Mouse (Mus musculus): ENCODE measurements around the gene Zzef1. TPM values are rescaled to one million over a fixed set of nuclear protein-coding genes. Genes with fewer than 3 reads are reported as not detected.
A peak's percentile ranks its signal among the peaks of the same experiment; 100 is the strongest.

The Zzef1 gene
- polyA plus RNA-seq, 1 experiment, result 17.9 TPM

DNA sequence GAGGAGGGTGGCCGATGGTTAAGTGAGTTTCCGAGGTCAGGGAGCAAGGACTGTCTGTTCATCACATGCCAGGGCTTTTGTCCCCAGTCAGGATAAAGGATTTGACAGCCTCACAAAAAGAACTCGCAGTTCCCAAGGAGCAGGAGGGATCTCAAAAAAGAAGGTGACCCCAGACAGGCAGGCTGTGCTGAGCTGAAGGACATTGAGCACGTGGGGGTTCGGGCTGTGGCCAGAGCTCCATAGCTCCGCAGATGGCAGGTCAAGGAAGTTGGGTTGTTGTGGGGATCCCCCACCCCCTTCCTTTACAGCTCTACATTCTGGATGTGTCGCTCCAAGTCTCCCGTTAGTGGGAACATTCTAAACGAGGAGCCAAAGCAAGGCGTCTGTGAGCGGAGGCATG lies 151.8 kb downstream of the Zzef1 start:
- no peak overlapping the region for H3K4me3 ChIP-seq (replicated peaks; ENCODE audit: control insufficient read depth, low read depth, low read length)
- 84% methylated on average over 11 of the region's 11 CpGs for WGBS
- TF ChIP-seq CTCF (IDR thresholded peaks at IDR 0.05; ENCODE audit: control insufficient read depth, insufficient read depth, low read length) (no peak), POLR2A (IDR thresholded peaks at IDR 0.05; ENCODE audit: borderline replicate concordance, control insufficient read depth, low read depth, low read length) (no peak)
- H3K4me1 ChIP-seq (ENCODE audit: control insufficient read depth, insufficient read depth, low read length), result peaks cover 10% of the 10 kb centered on the region
- H3K27ac ChIP-seq (ENCODE audit: control insufficient read depth, insufficient read depth, low read depth, low read length, poor library complexity), result no peak overlapping the region

- no peak for TF ChIP-seq POLR2A (IDR thresholded peaks at IDR 0.05; ENCODE audit: borderline replicate concordance, control insufficient read depth, low read depth, low read length)
- no peak for TF ChIP-seq CTCF (IDR thresholded peaks at IDR 0.05; ENCODE audit: control insufficient read depth, insufficient read depth, low read length)
- no peak overlapping the region for H3K4me3 ChIP-seq (replicated peaks; ENCODE audit: control insufficient read depth, low read depth, low read length)
- H3K4me1 ChIP-seq (ENCODE audit: control insufficient read depth, insufficient read depth, low read length), result peaks cover 10% of the 10 kb centered on the region
These were observed 152.2 kb downstream of the Zzef1 start for GRCm38 (mm10) chr11:72948254-72948653.

GRCm38 (mm10) chr11:72951137-72952000 lies 155.3 kb downstream of the Zzef1 start:
- Histone ChIP-seq H3K4me1 (ENCODE audit: control insufficient read depth, insufficient read depth, low read length) (peaks cover 21% of the 10 kb centered on the region), H3K27ac (ENCODE audit: control insufficient read depth, insufficient read depth, low read depth, low read length, poor library complexity) (no peak overlapping the region), H3K4me3 (replicated peaks; ENCODE audit: control insufficient read depth, low read depth, low read length) (no peak overlapping the region)
- no peak for TF ChIP-seq CTCF (IDR thresholded peaks at IDR 0.05; ENCODE audit: control insufficient read depth, insufficient read depth, low read length)
- no peak for TF ChIP-seq POLR2A (IDR thresholded peaks at IDR 0.05; ENCODE audit: borderline replicate concordance, control insufficient read depth, low read depth, low read length)
- WGBS, result 40% methylated on average over 22 of the region's 22 CpGs

More at GRCm38 (mm10) chr11:72948254-72948653, 152.2 kb downstream of the Zzef1 start:
- H3K27ac ChIP-seq (ENCODE audit: control insufficient read depth, insufficient read depth, low read depth, low read length, poor library complexity), result no peak overlapping the region
- 61% methylated on average over 7 of the region's 7 CpGs for WGBS

DNA sequence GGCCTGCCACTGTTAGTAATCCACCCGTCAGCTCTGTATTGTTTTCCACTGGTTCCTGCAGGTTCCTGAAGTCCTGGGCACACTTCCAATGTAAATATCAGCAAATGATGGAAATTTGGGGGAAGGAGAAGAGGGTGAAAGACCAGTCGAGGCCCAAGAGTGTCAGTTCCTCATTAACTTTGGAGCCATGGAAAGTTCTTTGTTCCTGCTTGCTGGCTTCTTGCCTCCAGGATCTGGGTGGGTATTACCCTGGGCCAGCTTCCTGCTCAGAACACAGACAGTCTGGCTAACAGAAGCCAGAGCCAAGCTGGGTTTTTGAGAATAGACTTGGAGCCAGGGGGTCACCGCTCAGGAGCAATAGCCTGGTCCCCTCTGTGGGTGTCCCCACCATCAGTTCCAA lies 156.2 kb downstream of the Zzef1 start:
- Histone ChIP-seq H3K27ac (ENCODE audit: control insufficient read depth, insufficient read depth, low read depth, low read length, poor library complexity) (no peak overlapping the region), H3K4me3 (replicated peaks; ENCODE audit: control insufficient read depth, low read depth, low read length) (no peak overlapping the region), H3K4me1 (ENCODE audit: control insufficient read depth, insufficient read depth, low read length) (peaks cover 20% of the 10 kb centered on the region)
- WGBS, result 57% methylated on average over 3 of the region's 3 CpGs
- TF ChIP-seq POLR2A (IDR thresholded peaks at IDR 0.05; ENCODE audit: borderline replicate concordance, control insufficient read depth, low read depth, low read length), result no peak
- TF ChIP-seq CTCF (IDR thresholded peaks at IDR 0.05; ENCODE audit: control insufficient read depth, insufficient read depth, low read length), result no peak

GRCm38 (mm10) chr11:72952697-72953096 lies 156.7 kb downstream of the Zzef1 start:
- no peak overlapping the region for H3K27ac ChIP-seq (ENCODE audit: control insufficient read depth, insufficient read depth, low read depth, low read length, poor library complexity)
- H3K4me3 ChIP-seq (replicated peaks; ENCODE audit: control insufficient read depth, low read depth, low read length), result no peak overlapping the region
- TF ChIP-seq CTCF (IDR thresholded peaks at IDR 0.05; ENCODE audit: control insufficient read depth, insufficient read depth, low read length), result no peak
- no peak for TF ChIP-seq POLR2A (IDR thresholded peaks at IDR 0.05; ENCODE audit: borderline replicate concordance, control insufficient read depth, low read depth, low read length)
- 79% methylated on average over 6 of the region's 6 CpGs for WGBS
- H3K4me1 ChIP-seq (ENCODE audit: control insufficient read depth, insufficient read depth, low read length), result peaks cover 24% of the 10 kb centered on the region

DNA sequence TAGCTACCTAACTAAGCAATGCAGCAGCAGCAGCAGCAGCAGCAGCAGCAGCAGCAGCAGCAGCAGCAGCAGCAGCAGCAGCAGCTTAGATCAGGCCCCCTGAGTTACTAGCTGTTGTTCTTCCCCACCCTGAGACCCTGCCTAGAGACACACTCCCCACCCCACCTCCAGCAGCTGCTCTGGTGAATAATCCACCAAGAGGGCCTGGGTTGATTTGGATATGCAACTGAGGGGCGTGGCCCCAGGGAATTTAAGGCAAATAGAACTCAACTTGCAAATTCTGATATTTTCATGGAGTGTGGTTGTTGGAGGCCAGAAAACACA lies 157.1 kb downstream of the Zzef1 start:
- Histone ChIP-seq H3K27ac (ENCODE audit: control insufficient read depth, insufficient read depth, low read depth, low read length, poor library complexity) (peak overlapping the region; percentile 49; the same call in 1 of the 2 replicates), H3K4me3 (replicated peaks; ENCODE audit: control insufficient read depth, low read depth, low read length) (no peak overlapping the region), H3K4me1 (ENCODE audit: control insufficient read depth, insufficient read depth, low read length) (peaks cover 24% of the 10 kb centered on the region)
- 82% methylated on average over 1 of the region's 1 CpGs for WGBS
- TF ChIP-seq POLR2A (IDR thresholded peaks at IDR 0.05; ENCODE audit: borderline replicate concordance, control insufficient read depth, low read depth, low read length) (no peak), CTCF (IDR thresholded peaks at IDR 0.05; ENCODE audit: control insufficient read depth, insufficient read depth, low read length) (no peak)

GRCm38 (mm10) chr11:72953440-72954151 lies 157.6 kb downstream of the Zzef1 start:
- 48% methylated on average over 4 of the region's 4 CpGs for WGBS
- Histone ChIP-seq H3K27ac (ENCODE audit: control insufficient read depth, insufficient read depth, low read depth, low read length, poor library complexity) (peak overlapping the region; percentile 68), H3K4me1 (ENCODE audit: control insufficient read depth, insufficient read depth, low read length) (peaks cover 24% of the 10 kb centered on the region), H3K4me3 (replicated peaks; ENCODE audit: control insufficient read depth, low read depth, low read length) (no peak overlapping the region)
- no peak for TF ChIP-seq POLR2A (IDR thresholded peaks at IDR 0.05; ENCODE audit: borderline replicate concordance, control insufficient read depth, low read depth, low read length)
- no peak for TF ChIP-seq CTCF (IDR thresholded peaks at IDR 0.05; ENCODE audit: control insufficient read depth, insufficient read depth, low read length)

DNA sequence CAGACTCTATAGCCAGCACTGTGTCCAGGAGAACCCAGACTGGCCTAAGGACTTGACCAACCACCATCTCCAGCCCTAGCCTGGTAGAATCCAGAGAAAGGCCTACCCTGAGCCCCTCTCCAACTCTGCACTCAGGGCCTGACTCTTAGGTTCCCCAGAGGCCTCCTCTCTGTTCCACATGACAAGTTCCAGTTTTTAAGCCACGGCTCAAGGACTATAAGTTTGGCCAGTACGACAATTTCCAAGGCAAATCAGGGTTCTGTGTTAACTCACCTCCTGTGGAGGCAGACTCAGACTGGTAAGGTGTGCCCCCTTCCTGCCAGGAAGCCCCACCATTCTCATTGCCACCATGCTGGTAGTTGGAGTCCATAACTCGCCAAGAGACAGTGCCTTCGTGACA lies 158.2 kb downstream of the Zzef1 start:
- Histone ChIP-seq H3K4me1 (ENCODE audit: control insufficient read depth, insufficient read depth, low read length) (peaks cover 26% of the 10 kb centered on the region), H3K27ac (ENCODE audit: control insufficient read depth, insufficient read depth, low read depth, low read length, poor library complexity) (peak overlapping the region; percentile 68)

More for the DNA sequence above, 158.2 kb downstream of the Zzef1 start:
- WGBS, result 58% methylated on average over 4 of the region's 4 CpGs
- H3K4me3 ChIP-seq (replicated peaks; ENCODE audit: control insufficient read depth, low read depth, low read length), result no peak overlapping the region
- no peak for TF ChIP-seq CTCF (IDR thresholded peaks at IDR 0.05; ENCODE audit: control insufficient read depth, insufficient read depth, low read length)
- no peak for TF ChIP-seq POLR2A (IDR thresholded peaks at IDR 0.05; ENCODE audit: borderline replicate concordance, control insufficient read depth, low read depth, low read length)

Measured in bone marrow, adult 2 months (tissue).